Mouse (Mus musculus): ENCODE results near the gene Tceal7.

- TF ChIP-seq POLR2A (IDR thresholded peaks at IDR 0.05; ENCODE audit: borderline replicate concordance, insufficient read depth, low read length), result no peak
- TF ChIP-seq CTCF (IDR thresholded peaks at IDR 0.05; ENCODE audit: borderline replicate concordance, insufficient read depth, low read depth, low read length), result no peak
These were observed 13.2 kb downstream of the Tceal7 start for GRCm38 (mm10) chrX:136227768-136228167.

All from cerebellum, adult 2 months (tissue).